Mouse (Mus musculus): ENCODE data around the gene Gm525.

GRCm38 (mm10) chr11:89132406-89132805, 58.8 kb downstream of the Gm525 start:
- TF ChIP-seq CTCF (IDR thresholded peaks at IDR 0.05; ENCODE audit: extremely low read depth, insufficient read depth, low read length) (no peak), POLR2A (IDR thresholded peaks at IDR 0.05; ENCODE audit: extremely low read depth, insufficient read depth, low read length) (no peak)

Measured in cortical plate, adult 2 months (tissue).